Mouse (Mus musculus): Measurements from ENCODE around the gene Ptgfr.

DNA sequence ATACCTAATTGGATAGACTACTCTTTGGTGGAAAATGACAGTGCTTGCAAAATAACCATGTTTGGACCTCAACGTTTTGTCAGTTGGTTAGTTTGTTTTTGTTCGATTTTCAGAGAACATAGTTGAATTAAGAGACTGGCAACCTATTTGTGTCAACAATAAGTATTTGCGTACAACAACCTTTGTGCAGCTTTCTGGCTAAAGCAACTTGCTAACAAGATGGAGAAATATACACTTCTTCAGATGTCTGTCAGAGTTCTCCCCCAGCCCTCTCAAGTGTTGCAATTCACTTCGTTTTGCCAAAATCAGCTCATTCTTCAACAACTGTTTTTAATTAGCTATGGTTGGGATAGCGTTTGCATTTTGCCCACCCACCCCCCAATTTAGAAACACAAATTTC lies 46.5 kb upstream of the Ptgfr start:
- TF ChIP-seq MAX (IDR thresholded peaks at IDR 0.05; ENCODE audit: low read depth) (no peak), USF1 (IDR thresholded peaks at IDR 0.05; ENCODE audit: low read depth) (no peak), POLR2A (IDR thresholded peaks at IDR 0.05; ENCODE audit: insufficient read length, low read depth) (no peak), TCF3 (IDR thresholded peaks at IDR 0.05; ENCODE audit: insufficient read length, low read depth) (no peak), E2F4 (IDR thresholded peaks at IDR 0.05; ENCODE audit: insufficient read depth) (no peak), MYOD1 (IDR thresholded peaks at IDR 0.05; ENCODE audit: control insufficient read depth in 1 of 3, insufficient read length in 2 of 3, low read depth in 2 of 3) (no peak), TCF12 (IDR thresholded peaks at IDR 0.05; ENCODE audit: insufficient read depth, poor library complexity, severe bottlenecking) (no peak)
